Mouse (Mus musculus): ENCODE data around the gene Neo1.

GRCm38 (mm10) chr9:59065616-59066301 is 29.5 kb upstream of the Neo1 start:
- TF ChIP-seq CTCF (IDR thresholded peaks at IDR 0.05; ENCODE audit: low read depth) (no peak), EP300 (IDR thresholded peaks at IDR 0.05; ENCODE audit: low read depth) (no peak)

All from liver, embryonic 14.5 days (tissue).